Mouse (Mus musculus): ENCODE results near the gene Tyro3. TPM values are rescaled to one million over a fixed set of nuclear protein-coding genes. Genes with fewer than 3 reads are reported as not detected.

Gene Tyro3
- total RNA-seq, 2 experiments from 2014 or later, result 0.33 TPM; not detected in 1

DNA sequence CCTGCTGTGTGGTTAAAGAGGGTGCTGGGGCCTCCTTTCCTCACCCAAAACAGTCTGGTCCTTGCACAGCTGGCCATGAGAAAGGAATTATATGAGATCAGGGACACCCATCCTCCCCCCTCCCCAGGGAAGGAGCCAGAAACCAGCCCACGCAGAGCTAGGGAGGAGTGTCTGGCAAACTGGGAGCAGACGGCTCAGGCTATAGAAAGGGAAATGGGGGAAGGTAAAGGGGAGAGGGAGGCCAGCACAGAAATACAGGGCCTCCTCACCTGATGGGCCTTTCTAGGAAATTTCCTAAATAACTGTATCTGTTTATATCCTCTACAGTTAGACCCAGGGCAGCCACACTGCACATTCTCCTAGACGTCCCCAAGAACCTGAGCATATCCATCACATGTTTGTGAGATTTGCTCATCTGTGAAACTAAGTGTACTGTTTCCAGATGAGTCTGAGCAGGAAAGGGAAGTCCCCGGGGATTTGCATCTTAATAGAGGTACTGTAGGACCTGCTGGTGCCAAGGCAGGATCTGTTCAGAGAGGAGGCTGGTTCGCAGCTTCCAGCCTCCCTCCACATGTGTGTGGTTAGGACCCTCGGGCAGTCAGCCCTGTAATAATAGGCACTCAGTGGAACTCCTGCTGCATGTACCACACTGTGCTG is 6.2 kb downstream of the Tyro3 start:
- no peak for ATAC-seq (ENCODE audit: poor library complexity, severe bottlenecking)

DNA sequence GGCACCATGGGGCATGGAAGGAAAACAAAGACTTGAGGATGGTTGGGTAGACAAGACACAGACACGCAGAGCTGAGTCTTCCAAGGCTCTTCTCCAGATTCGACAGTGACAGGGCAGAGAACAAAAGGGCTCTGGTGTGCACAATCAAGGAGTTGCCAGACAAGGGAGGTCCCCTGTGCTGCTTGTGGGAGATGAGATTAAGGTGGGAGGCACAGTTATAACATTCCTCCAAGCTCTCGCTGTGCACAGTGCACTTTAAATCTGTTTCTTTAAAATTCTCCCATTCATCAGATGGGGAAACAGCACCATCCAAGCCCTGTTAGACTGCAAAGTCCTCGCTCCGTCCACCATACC is 6.7 kb downstream of the Tyro3 start:
- ATAC-seq (ENCODE audit: poor library complexity, severe bottlenecking), result no peak

DNA sequence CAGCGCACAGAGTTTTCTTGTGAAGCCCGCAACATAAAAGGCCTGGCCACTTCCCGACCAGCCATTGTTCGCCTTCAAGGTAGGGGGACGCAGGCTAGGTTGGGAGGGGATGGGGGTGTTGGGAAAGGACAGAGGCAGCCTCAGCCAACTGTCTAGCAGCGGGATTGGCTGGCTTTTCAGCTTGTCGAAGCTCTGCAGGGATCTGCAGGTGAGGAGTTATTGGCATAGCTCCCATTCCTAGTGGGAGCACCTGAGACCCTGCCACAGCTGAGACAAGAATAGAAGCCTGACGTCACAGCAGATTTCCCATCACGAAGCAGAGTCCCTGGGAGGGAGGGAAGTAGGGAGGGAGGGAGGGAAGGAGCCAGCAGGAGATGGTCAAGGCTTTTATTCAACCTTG is 7.2 kb downstream of the Tyro3 start:
- no peak for ATAC-seq (ENCODE audit: poor library complexity, severe bottlenecking)

DNA sequence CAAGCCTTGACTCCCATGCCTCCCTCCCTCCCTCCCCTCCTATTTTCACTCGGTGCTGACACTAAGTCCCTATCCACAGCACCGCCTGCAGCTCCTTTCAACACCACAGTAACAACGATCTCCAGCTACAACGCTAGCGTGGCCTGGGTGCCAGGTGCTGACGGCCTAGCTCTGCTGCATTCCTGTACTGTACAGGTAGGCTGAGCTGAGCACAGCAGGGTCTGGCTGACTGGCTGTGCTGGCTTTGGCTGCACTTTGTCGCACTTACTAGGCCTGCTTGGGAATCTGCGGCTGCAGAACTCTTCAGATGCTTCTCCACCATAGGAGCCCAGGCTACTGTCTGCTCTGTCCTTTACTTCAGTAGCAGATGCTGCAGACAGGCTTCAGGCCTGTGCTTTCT is 8.0 kb downstream of the Tyro3 start:
- ATAC-seq (ENCODE audit: poor library complexity, severe bottlenecking), result no peak

DNA sequence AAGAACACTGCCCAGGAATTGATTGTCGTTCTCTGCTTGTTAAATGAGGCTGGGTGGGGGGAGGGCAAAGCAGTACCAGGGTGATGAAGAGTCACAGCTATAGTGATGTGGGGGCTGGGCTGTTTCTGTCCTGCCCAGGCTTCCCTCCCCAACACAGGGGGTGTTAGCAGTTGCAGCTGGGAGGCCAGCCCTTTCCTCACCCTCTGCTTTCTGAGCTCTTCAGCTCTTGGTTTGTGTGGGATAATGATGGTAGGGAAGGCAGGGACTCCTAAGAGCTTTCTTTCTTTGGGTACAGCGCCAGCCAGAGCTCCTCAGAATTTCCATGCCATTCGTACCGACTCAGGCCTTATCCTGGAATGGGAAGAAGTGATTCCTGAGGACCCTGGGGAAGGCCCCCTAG is 10.9 kb downstream of the Tyro3 start:
- no peak for ATAC-seq (ENCODE audit: poor library complexity, severe bottlenecking)

DNA sequence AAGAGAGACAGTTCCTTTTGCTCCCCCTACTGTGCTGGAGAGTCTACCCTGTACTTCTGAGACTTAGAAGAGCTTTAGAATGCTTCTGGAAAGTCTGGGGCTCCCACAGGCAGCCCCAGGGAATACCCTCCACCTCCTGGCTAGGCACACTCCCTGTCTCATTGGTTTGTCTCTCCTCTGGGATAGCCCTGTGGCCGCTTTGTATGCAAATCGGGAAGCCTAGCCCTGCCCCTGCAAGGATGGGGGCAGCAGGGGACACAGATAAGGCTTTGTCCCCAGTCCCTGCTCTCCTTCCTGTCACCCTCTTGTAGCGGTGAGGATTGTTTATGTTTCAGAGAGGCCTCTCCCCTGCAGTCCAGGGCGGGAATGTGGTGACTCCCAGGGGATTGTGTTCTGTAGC is 11.3 kb downstream of the Tyro3 start:
- ATAC-seq (ENCODE audit: poor library complexity, severe bottlenecking), result no peak

DNA sequence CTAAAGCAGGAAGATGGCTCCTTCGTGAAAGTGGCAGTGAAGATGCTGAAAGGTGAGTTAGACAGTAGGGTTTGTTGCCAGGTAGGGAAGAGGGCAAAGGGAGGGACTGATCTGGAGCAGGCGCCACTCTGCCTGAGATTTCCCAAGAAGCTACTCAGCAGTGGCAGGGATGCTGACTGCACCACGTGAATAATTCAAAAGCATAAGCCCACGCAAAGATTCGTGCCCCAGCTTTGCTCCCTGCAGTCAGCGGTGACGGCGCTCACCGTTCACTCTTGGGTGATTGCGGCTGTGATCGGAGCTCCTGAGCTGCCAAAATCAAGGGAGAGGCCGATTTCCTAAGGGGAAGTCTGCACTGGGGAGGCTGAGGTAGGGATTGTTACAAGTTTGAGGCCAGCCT is 13.4 kb downstream of the Tyro3 start:
- no peak for ATAC-seq (ENCODE audit: poor library complexity, severe bottlenecking)

DNA sequence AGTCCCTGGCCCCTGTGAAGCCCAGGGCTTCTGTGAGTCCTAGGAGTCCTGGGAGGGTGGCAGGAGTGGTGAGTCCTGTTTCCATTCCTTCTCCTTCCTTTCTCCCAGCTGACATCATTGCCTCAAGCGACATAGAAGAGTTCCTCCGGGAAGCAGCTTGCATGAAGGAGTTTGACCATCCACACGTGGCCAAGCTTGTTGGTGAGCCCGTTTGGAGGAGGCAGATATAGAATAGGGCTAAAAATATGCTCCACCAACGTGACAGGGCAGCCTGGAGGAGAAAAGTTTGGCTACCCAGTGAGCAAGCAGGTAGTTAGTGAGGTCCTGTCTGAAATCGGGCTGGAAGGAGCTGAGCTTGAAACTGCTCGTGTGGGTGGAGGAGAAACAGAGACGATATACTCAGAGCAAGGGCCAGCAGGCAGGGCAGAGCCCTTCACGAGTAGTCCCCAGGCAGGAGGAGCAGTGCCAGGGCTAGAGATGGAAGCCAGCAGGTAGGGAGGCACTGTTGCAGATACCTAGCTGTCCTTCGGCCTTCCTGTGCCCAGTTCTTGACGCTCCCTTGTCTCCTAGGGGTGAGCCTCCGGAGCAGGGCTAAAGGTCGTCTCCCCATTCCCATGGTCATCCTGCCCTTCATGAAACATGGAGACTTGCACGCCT is 14.1 kb downstream of the Tyro3 start:
- ATAC-seq (ENCODE audit: poor library complexity, severe bottlenecking), result no peak

DNA sequence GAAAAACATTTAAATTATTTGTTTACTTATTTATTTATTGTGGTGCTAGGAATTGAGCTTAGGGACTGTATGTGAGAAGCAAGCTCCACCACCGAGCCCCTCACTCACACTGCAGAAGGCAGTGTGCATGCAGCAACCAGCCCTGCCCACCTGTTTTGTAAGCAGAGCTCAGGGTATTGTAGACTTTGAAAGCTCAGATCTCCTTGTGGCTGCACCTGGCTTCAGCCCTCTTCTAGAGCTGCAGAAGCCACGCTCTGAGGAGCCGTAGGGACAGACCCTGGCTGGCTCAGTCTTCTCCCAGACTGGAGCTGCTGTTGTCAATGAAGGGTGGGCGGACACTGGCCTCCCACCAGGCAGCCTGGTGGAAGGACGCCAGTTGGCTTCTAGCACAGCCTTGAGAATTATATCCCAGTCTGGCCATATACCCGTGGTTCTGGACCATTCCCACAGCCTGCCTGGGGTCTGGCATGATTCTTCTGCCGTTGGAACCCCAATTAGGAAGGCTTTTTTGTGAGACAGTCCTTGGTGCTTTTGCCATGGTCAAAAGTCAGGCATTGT is 16.9 kb downstream of the Tyro3 start:
- no peak for ATAC-seq (ENCODE audit: poor library complexity, severe bottlenecking)

DNA sequence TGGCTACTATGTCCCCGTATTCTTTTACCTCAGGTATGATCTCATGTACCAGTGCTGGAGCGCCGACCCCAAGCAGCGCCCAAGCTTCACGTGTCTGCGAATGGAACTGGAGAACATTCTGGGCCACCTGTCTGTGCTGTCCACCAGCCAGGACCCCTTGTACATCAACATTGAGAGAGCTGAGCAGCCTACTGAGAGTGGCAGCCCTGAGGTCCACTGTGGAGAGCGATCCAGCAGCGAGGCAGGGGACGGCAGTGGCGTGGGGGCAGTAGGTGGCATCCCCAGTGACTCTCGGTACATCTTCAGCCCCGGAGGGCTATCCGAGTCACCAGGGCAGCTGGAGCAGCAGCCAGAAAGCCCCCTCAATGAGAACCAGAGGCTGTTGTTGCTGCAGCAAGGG is 19.1 kb downstream of the Tyro3 start:
- no peak for ATAC-seq (ENCODE audit: poor library complexity, severe bottlenecking)

DNA sequence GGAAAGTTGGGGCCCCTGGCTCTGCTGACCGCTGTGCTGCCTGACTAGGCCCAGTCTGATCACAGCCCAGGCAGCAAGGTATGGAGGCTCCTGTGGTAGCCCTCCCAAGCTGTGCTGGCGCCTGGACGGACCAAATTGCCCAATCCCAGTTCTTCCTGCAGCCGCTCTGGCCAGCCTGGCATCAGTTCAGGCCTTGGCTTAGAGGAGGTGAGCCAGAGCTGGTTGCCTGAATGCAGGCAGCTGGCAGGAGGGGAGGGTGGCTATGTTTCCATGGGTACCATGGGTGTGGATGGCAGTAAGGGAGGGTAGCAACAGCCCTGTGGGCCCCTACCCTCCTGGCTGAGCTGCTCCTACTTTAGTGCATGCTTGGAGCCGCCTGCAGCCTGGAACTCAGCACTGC is 19.5 kb downstream of the Tyro3 start:
- no peak for ATAC-seq (ENCODE audit: poor library complexity, severe bottlenecking)

DNA sequence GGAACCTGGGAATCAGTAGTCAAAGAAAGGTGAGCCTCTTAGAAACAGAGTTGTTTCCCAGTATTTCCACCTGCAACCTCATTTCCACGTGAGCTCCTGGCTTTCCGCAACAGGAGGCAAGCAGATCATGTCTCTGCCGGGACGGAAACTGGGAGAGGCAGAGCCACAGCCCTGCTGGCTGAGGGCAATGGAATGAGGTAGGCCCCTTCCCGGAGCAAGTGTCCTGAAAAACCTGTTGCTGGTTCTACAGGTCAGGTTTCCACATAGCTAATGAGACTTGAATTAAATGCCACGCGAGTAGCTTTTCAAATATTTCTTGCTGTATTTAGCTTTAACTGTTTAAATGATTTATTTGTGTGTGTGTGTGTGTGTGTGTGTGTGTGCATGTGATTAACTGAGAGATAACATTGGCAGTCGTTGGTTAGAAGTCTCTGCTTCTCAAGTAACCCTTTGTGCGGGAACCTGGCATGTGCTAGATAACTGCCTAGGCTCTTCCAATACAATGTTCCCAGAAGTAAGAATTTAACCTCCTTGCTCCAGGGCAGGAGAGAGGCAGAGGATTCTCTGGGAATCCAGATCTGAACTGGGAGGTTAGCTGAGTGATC is 21.2 kb downstream of the Tyro3 start:
- no peak for ATAC-seq (ENCODE audit: poor library complexity, severe bottlenecking)

DNA sequence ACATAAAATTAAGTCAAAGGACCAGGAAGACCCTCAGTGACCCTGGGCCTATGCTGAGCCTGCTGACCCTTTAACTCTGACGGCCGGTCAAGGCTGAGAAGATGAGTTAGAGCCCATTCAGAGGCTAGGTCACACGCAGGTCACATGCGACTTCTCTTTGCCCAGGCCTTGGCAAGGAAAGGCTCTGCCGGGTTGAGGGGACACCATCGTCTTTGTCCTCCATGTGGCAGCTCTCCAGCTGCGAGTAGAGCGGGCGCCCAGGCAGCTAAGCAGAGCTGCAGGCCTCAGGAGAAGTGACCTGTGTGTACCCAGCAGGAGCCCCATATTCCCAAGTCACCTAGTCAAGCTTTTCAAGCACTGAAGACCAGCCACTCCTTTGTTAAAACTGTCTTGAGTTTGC is 23.6 kb downstream of the Tyro3 start:
- no peak for ATAC-seq (ENCODE audit: poor library complexity, severe bottlenecking)

DNA sequence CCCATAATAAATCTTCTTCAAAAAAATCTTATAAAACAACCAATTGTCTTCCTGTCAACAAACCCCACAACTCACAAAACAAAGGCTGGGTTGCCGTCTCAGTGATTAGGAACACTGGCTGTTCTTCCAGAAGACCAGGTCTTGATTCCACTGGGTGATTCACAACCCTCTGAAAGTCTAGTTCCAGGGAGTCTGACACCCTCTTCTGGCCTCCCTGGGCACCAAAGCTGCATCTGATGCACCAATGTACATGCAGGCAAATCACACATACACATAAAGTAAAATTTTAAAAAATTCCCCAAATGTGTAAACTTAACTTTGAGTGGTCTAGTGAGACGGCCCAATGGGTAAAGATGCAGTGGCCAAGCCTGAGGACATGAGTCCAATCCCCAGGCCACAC is 33.0 kb downstream of the Tyro3 start:
- no peak for ATAC-seq (ENCODE audit: poor library complexity, severe bottlenecking)

DNA sequence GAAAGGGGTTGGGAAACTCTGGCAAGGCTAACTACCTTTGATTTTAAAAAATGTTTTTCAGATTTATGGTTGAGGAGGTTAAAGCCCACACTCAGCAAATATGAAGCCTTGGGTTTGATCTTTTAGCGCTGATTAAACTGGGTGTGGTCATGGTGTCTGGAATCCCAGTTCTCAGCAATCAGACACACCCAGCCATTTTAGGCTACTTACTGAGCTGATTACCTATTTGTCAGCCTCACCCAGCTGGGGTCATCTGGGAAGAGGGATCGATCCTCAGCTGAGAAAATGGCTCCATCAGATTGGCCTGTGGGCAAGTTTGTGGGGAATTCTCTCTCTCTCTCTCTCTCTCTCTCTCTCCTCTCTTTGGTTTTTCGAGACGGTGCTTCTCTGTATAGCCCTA is 36.7 kb downstream of the Tyro3 start:
- no peak for ATAC-seq (ENCODE audit: poor library complexity, severe bottlenecking)

DNA sequence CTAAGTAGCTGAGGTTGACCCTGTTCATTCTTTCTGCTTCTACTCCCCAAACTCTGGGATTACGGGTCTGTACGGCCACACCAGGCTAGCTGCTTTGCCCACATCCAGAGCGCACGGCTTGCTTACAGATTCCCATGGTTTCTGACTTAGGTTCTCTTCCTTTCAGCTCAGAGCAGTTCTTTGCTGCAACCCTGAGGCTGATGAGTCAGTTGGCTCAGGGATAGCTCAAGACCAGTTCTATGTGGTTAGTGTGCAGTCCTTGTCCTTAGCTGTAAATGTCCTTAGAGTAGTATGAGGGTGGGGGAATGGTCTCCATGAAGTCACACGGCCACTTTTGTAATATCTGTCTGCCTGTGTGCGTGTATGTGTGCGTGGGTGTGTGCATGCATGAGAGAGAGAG is 40.1 kb downstream of the Tyro3 start:
- no peak for ATAC-seq (ENCODE audit: poor library complexity, severe bottlenecking)

DNA sequence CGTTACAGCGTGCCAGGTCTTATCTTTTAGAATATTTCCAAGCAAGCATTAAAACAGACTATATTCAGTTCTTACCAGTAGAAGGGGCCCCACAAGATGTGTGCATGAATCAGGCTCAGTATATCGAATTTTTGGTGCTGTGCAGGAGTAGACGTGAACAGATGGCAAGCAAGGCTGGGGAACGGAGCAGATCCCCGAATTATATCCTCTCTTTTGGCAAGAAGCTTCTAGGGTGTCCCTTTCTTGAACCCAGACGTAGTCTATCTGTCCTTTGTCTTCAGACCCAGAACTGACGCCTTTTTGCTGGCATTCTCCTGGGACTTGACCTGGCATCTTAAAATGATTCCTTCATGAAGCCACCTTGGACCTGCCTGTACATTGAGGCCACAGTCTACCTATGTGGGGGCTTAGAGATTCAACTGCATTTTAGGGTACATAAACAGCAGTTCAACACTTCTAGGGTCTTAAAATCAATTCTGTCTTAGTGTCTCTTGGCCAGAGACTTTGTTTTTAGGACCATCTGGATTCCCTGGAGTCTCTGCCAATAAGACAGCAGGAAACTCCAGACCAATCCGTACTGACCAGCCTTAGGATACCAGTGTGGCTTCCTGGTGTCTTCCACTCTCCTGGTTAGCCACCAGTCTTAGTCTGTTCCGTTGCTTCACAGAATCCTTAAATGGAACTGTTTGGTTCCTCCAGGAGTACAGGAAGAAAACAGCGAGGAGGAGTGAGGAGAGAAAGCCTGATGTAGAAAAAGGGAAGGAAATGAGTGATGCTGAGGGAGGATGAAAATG is 41.0 kb downstream of the Tyro3 start:
- ATAC-seq (ENCODE audit: poor library complexity, severe bottlenecking), result no peak

DNA sequence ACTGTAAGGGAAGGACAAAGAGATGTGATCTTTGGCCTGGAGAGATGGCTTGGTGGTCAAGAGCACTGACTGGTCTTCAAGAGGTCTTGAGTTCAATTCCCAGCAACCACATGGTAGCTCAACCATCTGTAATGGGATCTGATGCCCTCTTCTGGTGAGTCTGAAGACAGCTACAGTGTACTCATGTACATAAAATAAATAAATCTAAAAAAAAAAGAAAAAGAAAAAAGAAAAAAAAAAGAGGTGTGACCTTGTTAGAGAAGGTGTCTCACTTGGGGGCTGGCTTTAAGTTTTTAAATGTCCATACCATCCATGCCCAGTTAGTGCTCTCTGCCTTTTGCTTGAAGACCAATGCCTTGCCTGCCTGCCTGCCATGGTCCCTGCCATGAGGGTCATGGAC is 42.5 kb downstream of the Tyro3 start:
- no peak for ATAC-seq (ENCODE audit: poor library complexity, severe bottlenecking)

DNA sequence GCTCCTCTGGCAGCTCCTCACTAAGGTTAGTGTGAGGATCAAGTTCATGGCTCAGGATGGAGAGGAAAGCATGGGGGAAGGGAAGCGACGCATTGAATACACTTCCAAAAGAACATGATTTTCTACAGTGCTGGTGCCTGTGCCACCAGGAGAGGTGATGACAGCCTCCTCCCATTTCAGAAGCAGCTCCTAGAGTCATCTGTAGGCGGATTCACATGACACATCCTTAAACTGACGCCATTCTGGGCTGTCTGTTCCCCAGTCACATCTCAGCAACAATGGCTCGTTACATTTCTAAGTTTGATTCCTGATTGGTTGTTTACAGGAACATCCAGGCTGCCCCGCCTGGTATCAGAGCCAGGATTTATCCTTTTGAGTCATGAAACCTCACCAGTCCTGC is 44.5 kb downstream of the Tyro3 start:
- no peak for ATAC-seq (ENCODE audit: poor library complexity, severe bottlenecking)

DNA sequence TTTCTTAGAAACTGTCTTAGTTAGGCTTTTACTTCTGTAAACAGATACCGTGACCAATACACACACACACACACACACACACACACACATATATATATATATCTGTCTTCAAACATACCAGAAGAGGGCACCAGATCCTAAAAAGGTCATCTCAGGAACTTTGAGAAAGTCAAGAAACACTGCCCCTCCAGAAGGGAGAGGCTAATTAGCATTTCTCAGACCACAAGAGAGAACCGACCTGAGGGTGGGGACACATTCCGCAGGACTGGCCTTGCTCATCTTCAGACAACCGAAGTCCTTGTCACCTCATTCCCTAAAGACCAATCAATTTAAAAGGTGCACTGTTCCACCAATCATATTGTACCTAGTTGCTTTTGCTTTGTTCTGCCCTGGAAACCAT is 46.0 kb downstream of the Tyro3 start:
- no peak for ATAC-seq (ENCODE audit: poor library complexity, severe bottlenecking)

DNA sequence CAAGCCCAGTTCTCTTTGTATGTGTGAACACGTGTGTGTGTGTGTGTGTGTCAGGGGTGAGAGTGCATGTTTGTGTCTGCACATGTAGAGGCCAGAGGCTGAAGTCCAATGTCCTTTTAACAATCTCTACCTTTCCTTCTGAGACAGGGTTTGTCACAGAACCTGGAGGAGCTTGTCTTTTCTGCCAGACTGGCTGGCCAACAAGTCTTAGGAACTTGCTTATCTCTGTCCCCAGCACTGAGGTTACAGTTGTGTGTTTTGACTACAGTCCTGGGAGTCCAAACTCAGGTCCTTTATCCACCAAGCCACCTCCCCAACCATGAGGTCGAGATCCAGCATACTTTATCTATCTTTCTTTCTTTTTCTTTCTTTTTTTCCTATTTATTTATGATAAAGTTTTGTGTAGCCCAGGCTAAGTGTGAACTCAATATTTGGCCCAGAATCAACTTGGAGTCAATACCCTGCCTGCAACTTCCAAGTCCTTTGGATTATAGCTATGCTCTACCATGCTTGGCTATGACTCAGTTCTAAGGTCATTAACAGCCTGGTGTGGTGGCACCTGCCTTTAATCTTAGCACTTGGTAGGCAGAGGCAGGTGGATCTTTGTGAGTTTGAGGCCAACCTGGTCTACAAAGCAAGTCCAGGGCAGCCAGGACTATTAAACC is 48.5 kb downstream of the Tyro3 start:
- ATAC-seq (ENCODE audit: poor library complexity, severe bottlenecking), result no peak
